Mouse (Mus musculus): ENCODE data around the gene 2700049A03Rik. TPM values are rescaled to one million over a fixed set of nuclear protein-coding genes. Genes with fewer than 3 reads are reported as not detected.

Gene 2700049A03Rik
- polyA plus RNA-seq, 1 experiment = 2.1 TPM

- DNase-seq (ENCODE audit: low read depth) = no peak
These were observed 132.7 kb downstream of the 2700049A03Rik start for GRCm38 (mm10) chr12:71269367-71269766.

- no peak for DNase-seq (ENCODE audit: low read depth)
These were observed 134.5 kb downstream of the 2700049A03Rik start for GRCm38 (mm10) chr12:71271131-71271530.

GRCm38 (mm10) chr12:71274519-71275237 is 138.0 kb downstream of the 2700049A03Rik start:
- no peak for DNase-seq (ENCODE audit: low read depth)

DNA sequence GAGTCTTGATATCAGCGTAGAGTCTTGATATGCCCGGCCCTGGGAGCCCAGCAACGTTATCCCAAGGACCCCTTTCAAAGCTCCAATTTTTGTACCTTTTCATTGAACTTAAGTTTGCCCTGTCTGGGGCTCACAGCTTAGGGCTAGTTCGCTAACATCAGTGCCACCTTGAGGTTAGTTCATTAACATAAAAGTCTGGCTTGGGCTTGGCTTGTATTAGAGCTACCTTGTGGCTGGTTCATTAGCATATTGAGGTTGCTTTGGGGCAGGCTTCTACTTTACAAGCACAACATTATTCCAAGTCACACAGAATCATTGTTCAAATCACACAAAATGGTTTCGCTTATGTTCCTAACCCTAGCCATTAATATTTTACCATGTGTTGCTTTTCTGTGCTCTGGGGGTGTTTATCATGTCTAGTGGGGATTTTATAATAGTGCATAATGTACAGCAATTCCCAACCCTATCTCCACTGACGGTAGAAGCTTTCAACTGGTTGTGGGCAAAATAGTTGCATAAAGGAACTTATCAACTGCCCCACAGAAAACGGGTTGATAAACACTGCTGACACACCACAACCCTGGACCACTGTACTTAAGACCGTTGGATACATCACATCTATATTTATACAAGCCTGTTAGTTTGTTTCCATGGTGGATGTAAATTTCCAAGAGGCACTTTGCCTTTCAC is 139.4 kb downstream of the 2700049A03Rik start:
- no peak for DNase-seq (ENCODE audit: low read depth)

- no peak for DNase-seq (ENCODE audit: low read depth)
These were observed 143.0 kb downstream of the 2700049A03Rik start for GRCm38 (mm10) chr12:71279521-71280262.

GRCm38 (mm10) chr12:71281201-71281768 is 144.6 kb downstream of the 2700049A03Rik start:
- no peak for DNase-seq (ENCODE audit: low read depth)

GRCm38 (mm10) chr12:71285399-71285798 is 148.8 kb downstream of the 2700049A03Rik start:
- no peak for DNase-seq (ENCODE audit: low read depth)

DNA sequence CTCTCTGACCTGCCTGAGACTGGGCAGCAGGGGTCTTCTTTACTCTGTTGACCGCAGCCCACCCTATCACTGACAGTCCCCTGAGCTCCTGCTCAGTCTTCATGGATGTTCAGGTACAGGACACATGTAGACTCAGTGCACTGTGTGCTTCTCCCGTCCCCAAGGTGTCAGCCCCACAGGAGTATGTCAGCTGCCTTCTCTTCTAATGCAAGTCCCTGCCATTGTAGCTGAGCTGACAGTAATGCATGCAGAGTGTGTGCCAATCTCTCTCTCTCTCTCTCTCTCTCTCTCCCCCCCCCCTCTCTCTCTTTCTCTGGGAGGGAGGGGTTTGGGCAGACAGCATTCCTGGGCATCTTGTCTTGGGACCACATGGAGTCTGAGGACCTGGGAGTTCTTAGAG is 153.8 kb downstream of the 2700049A03Rik start:
- DNase-seq (ENCODE audit: low read depth) = no peak

Other genes with a start within 250 kb of the 2700049A03Rik start
- 40.0 and 40.4 TPM in 2 replicates for gene Actr10, start 199.0 kb upstream of the 2700049A03Rik start, polyA plus RNA-seq (2012; rRNA removed)
- 33.9 and 37.0 TPM in 2 replicates for gene Psma3, start 162.2 kb upstream of the 2700049A03Rik start, polyA plus RNA-seq (2012; rRNA removed)
- 3.1 and 3.9 TPM in 2 replicates for gene Arid4a, start 120.9 kb upstream of the 2700049A03Rik start, polyA plus RNA-seq (2012; rRNA removed)
- gene Tomm20l, start 25.4 kb upstream of the 2700049A03Rik start, polyA plus RNA-seq (2012; rRNA removed) = not detected in 2 replicates
- gene Timm9, start 164 bp upstream of the 2700049A03Rik start, polyA plus RNA-seq (2012; rRNA removed) = 12.3 and 13.0 TPM in 2 replicates
- 3.8 and 5.5 TPM in 2 replicates for gene Dact1, start 173.0 kb downstream of the 2700049A03Rik start, polyA plus RNA-seq (2012; rRNA removed)

All from gonadal fat pad, adult 2 months (tissue).